11 mouse cellular contexts compared by ENCODE assay signal in the genomic region with DNA sequence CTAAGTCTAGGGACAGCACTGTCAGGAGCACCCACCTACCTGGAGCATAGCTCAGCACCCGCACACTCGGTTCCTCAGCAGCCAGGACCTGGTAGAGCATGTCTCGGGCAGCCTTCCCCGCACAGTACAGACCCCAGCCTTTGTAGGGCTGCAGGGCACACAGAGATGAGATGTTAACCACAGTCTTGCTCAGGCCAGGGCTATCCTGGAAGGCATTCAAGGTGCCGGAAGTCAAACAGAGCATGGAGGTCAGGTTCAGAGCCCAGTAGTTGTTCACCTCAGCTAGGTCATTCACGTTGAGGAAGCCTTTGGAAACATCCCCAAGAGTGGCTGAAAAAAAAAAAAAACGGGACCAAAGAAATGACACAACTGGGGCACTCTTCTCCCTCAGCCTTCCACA. TPM values are rescaled to one million over a fixed set of nuclear protein-coding genes. Genes with fewer than 3 reads are reported as not detected.
DNase-seq lines count a peak whose midpoint lies in the region; ATAC-seq and TF ChIP-seq lines count a peak whose summit lies in the region.
"Not testable (repeated sequence)": the region's sequence is repeated elsewhere in the genome, so short reads cannot be mapped to it uniquely, and the experiment has no call there.
"Had no signal": no experiment of that assay in that cellular context is flagged by ENCODE, and none has a peak within 500 bp of the region (broad histone marks: within the 10 kb centered on the region; RNA-seq: fewer than 3 reads in every experiment).

No protein-coding gene starts in this region.

- intact Hi-C loops in gastrocnemius, adult 2 months (cut with DNase I) = not testable (repeated sequence)

- TF ChIP-seq POLR2A in olfactory bulb, adult 2 months (IDR thresholded peaks at IDR 0.05; ENCODE audit: insufficient read depth, low read depth, low read length) = not testable (repeated sequence)

- not testable (repeated sequence) for H3K27ac ChIP-seq in ES-E14 (ENCODE audit: insufficient read depth, low read depth, low read length, poor library complexity, severe bottlenecking); hindbrain, embryonic 12.5 days; liver, embryonic 13.5 days; midbrain, embryonic 11.5 days (ENCODE audit: low read depth, low read length); olfactory bulb, adult 2 months (ENCODE audit: insufficient read depth, low read depth, low read length)
- peak overlapping the region; percentile 96; the same call in 1 of the 2 replicates for H3K27ac ChIP-seq in embryonic facial prominence, embryonic 13.5 days
- peak overlapping the region; percentile 96 for H3K27ac ChIP-seq in gastrocnemius, adult 2 months
- peak overlapping the region; percentile 89; the same call in 1 of the 2 replicates for H3K27ac ChIP-seq in kidney, embryonic 16.5 days (ENCODE audit: low read length)

- H3K27me3 ChIP-seq in embryonic facial prominence, embryonic 13.5 days; hindbrain, embryonic 12.5 days; kidney, embryonic 16.5 days (ENCODE audit: insufficient read depth, low read length); liver, embryonic 13.5 days; midbrain, embryonic 11.5 days (ENCODE audit: control insufficient read depth, insufficient read depth, low read length): not testable (repeated sequence)

- peak overlapping the region; percentile 60 for H3K4me2 ChIP-seq in embryonic facial prominence, embryonic 13.5 days
- H3K4me2 ChIP-seq in hindbrain, embryonic 12.5 days (replicated peaks) = peak overlapping the region; percentile 64
- H3K4me2 ChIP-seq in kidney, embryonic 16.5 days (replicated peaks; ENCODE audit: low read depth, low read length) = peak overlapping the region; percentile 57
- H3K4me2 ChIP-seq in liver, embryonic 13.5 days = peak overlapping the region; percentile 81
- peak overlapping the region; percentile 54 for H3K4me2 ChIP-seq in midbrain, embryonic 11.5 days

- not testable (repeated sequence) for H3K36me3 ChIP-seq in ES-E14 (ENCODE audit: control insufficient read depth, insufficient read depth, low read length, poor library complexity, severe bottlenecking); hindbrain, embryonic 12.5 days; midbrain, embryonic 11.5 days (ENCODE audit: control insufficient read depth, insufficient read depth, low read length)
- peaks cover 17% of the 10 kb centered on the region for H3K36me3 ChIP-seq in embryonic facial prominence, embryonic 13.5 days
- peaks cover 12% of the 10 kb centered on the region; the same call in 1 of the 2 replicates for H3K36me3 ChIP-seq in kidney, embryonic 16.5 days (ENCODE audit: insufficient read depth, low read length)
- peaks cover 15% of the 10 kb centered on the region; the same call in 1 of the 2 replicates for H3K36me3 ChIP-seq in liver, embryonic 13.5 days

- H3K9me3 ChIP-seq in ES-E14 (ENCODE audit: control insufficient read depth, insufficient read depth, low read depth, low read length); embryonic facial prominence, embryonic 13.5 days; hindbrain, embryonic 12.5 days (replicated peaks); kidney, embryonic 16.5 days (ENCODE audit: low read length); liver, embryonic 13.5 days (replicated peaks); midbrain, embryonic 11.5 days (ENCODE audit: control insufficient read depth, low read length): not testable (repeated sequence)

- in situ Hi-C loops in ES-E14 (cut with MboI; ENCODE audit: low sequenced_read_pairs in 2 of 2, unreplicated experiment in 2 of 2) = loop anchor here in 1 of 2 experiments (25.0 kb wide), 1 partner anchor 99 kb away; no protein-coding TSS in a partner anchor

- WGBS in embryonic facial prominence, embryonic 13.5 days = 52% methylated on average over 7 of the region's 7 CpGs
- 66% methylated on average over 7 of the region's 7 CpGs for WGBS in hindbrain, embryonic 12.5 days
- WGBS in kidney, embryonic 16.5 days = 58% methylated on average over 7 of the region's 7 CpGs
- 61% methylated on average over 7 of the region's 7 CpGs for WGBS in liver, embryonic 13.5 days (ENCODE audit: insufficient replicate concordance)
- 65% methylated on average over 7 of the region's 7 CpGs for WGBS in midbrain, embryonic 11.5 days
- 65% methylated on average over 7 of the region's 7 CpGs for WGBS in olfactory bulb, adult 2 months

- not testable (repeated sequence) for TF ChIP-seq CTCF in gastrocnemius, adult 2 months (IDR thresholded peaks at IDR 0.05); olfactory bulb, adult 2 months (IDR thresholded peaks at IDR 0.05; ENCODE audit: insufficient read depth, low read depth, low read length)

- H3K4me1 ChIP-seq in ES-E14 (ENCODE audit: control insufficient read depth in 2 of 2, insufficient read depth in 2 of 2, low read length in 2 of 2, poor library complexity in 1 of 2); embryonic facial prominence, embryonic 13.5 days; hindbrain, embryonic 12.5 days; kidney, embryonic 16.5 days (ENCODE audit: insufficient read depth, low read length); liver, embryonic 13.5 days (replicated peaks); midbrain, embryonic 11.5 days (ENCODE audit: control insufficient read depth, insufficient read depth, low read length); olfactory bulb, adult 2 months (ENCODE audit: control insufficient read depth, insufficient read depth, low read length): not testable (repeated sequence)

- peak overlapping the region; percentile 84 to 95 for H3K4me3 ChIP-seq in ES-E14 (ENCODE audit: insufficient read depth in 1 of 2, low read depth in 1 of 2, low read length in 2 of 2, poor library complexity in 1 of 2, severe bottlenecking in 1 of 2)
- peak overlapping the region; percentile 80 for H3K4me3 ChIP-seq in embryonic facial prominence, embryonic 13.5 days
- H3K4me3 ChIP-seq in gastrocnemius, adult 2 months = peak overlapping the region; percentile 90
- H3K4me3 ChIP-seq in hindbrain, embryonic 12.5 days = peak overlapping the region; percentile 73
- peak overlapping the region; percentile 87 for H3K4me3 ChIP-seq in kidney, embryonic 16.5 days (ENCODE audit: low read length)
- H3K4me3 ChIP-seq in liver, embryonic 13.5 days (replicated peaks) = peak overlapping the region; percentile 78
- H3K4me3 ChIP-seq in midbrain, embryonic 11.5 days (ENCODE audit: low read depth, low read length) = peak overlapping the region; percentile 66
- H3K4me3 ChIP-seq in olfactory bulb, adult 2 months (ENCODE audit: insufficient read depth, low read depth, low read length) = peak overlapping the region; percentile 67; the same call in 1 of the 2 replicates

- not testable (repeated sequence) for DNase-seq in ES-E14 (ENCODE audit: low read depth, low spot score); gastrocnemius, adult 2 months; liver, embryonic 13.5 days; midbrain, embryonic 11.5 days (ENCODE audit: low spot score, missing footprints)

- not testable (repeated sequence) for H3K9ac ChIP-seq in ES-E14 (ENCODE audit: insufficient read depth, low read depth, low read length, poor library complexity, severe bottlenecking); hindbrain, embryonic 12.5 days
- H3K9ac ChIP-seq in embryonic facial prominence, embryonic 13.5 days = peak overlapping the region; percentile 88
- peak overlapping the region; percentile 93 for H3K9ac ChIP-seq in kidney, embryonic 16.5 days (replicated peaks; ENCODE audit: low read length)
- peak overlapping the region; percentile 82 for H3K9ac ChIP-seq in liver, embryonic 13.5 days
- peak overlapping the region; percentile 73 for H3K9ac ChIP-seq in midbrain, embryonic 11.5 days (ENCODE audit: low read length)

- not testable (repeated sequence) for ATAC-seq in embryonic facial prominence, embryonic 13.5 days (ENCODE audit: insufficient number of reproducible peaks, insufficient read depth, low FRiP score, low TSS enrichment, low read depth); hindbrain, embryonic 12.5 days (ENCODE audit: low FRiP score); liver, embryonic 13.5 days (ENCODE audit: low read depth); midbrain, embryonic 11.5 days (ENCODE audit: low FRiP score)
- ATAC-seq in kidney, embryonic 16.5 days (ENCODE audit: low FRiP score, low TSS enrichment) = peak; percentile 18; the same call in 1 of the 2 replicates

RNA-seq across cellular contexts. Expression of gene Spr, which starts 0.8 kb away (rescaled TPM):
- total RNA-seq in ES-E14 (2012; rRNA removed) = 75.3 and 83.0 TPM in 2 replicates
- polyA plus RNA-seq in embryonic facial prominence, embryonic 13.5 days (2015; fragmentation: Nextera tagmentation; extraction: Ambion mirVana) = 42.0 and 50.4 TPM in 2 replicates
- 10 to 100 TPM; 40.7 to 57.9 TPM for total RNA-seq in gastrocnemius, adult 2 months (2021)
- 23.3 and 31.2 TPM in 2 replicates for polyA plus RNA-seq in hindbrain, embryonic 12.5 days (2016; fragmentation: Nextera tagmentation; extraction: Ambion mirVana)
- 75.8 and 81.1 TPM in 2 replicates for polyA plus RNA-seq in kidney, embryonic 16.5 days (2015; fragmentation: Nextera tagmentation; extraction: Ambion mirVana)
- polyA plus RNA-seq in liver, embryonic 13.5 days (2015; fragmentation: Nextera tagmentation; extraction: Ambion mirVana) = 29.5 and 30.7 TPM in 2 replicates
- 41.1 and 45.5 TPM in 2 replicates for polyA plus RNA-seq in midbrain, embryonic 11.5 days (2014; fragmentation: Nextera tagmentation; extraction: Ambion mirVana)
- not detected in 2 replicates for polyA plus RNA-seq in olfactory bulb, adult 2 months (2012; ENCODE audit: insufficient read depth, insufficient read length, low replicate concordance, missing spikeins)

RNA-seq across cellular contexts. Expression of gene Emx1, which starts 50.5 kb away (rescaled TPM):
- total RNA-seq in ES-E14 (2012; rRNA removed) = 0.37 TPM in 1 of 2 replicates, not detected in the other
- 0.35 and 0.47 TPM in 2 replicates for polyA plus RNA-seq in embryonic facial prominence, embryonic 13.5 days (2015; fragmentation: Nextera tagmentation; extraction: Ambion mirVana)
- not detected for total RNA-seq in gastrocnemius, adult 2 months (2021)
- 0.27 TPM in 1 of 2 replicates, not detected in the other for polyA plus RNA-seq in hindbrain, embryonic 12.5 days (2016; fragmentation: Nextera tagmentation; extraction: Ambion mirVana)
- 17.9 and 19.7 TPM in 2 replicates for polyA plus RNA-seq in kidney, embryonic 16.5 days (2015; fragmentation: Nextera tagmentation; extraction: Ambion mirVana)
- 0.08 TPM in 1 of 2 replicates, not detected in the other for polyA plus RNA-seq in liver, embryonic 13.5 days (2015; fragmentation: Nextera tagmentation; extraction: Ambion mirVana)
- 2.7 and 3.6 TPM in 2 replicates for polyA plus RNA-seq in midbrain, embryonic 11.5 days (2014; fragmentation: Nextera tagmentation; extraction: Ambion mirVana)
- polyA plus RNA-seq in olfactory bulb, adult 2 months (2012; ENCODE audit: insufficient read depth, insufficient read length, low replicate concordance, missing spikeins) = not detected in 2 replicates
- total RNA-seq: adrenal gland, postnatal 25 days; gastrocnemius, adult 8-10 months; heart, postnatal 25 days had no signal

Comparison
In these comparisons a context has a peak if more than half of its experiments do, and no peak if none do; other contexts are left out.
1. RNA of gene Spr, which starts 0.8 kb away (polyA plus RNA-seq): 75.8 to 81.1 TPM in kidney, embryonic 16.5 days, 42.0 to 50.4 TPM in embryonic facial prominence, embryonic 13.5 days, 41.1 to 45.5 TPM in midbrain, embryonic 11.5 days, 23.3 to 31.2 TPM in hindbrain, embryonic 12.5 days and 29.5 to 30.7 TPM in liver, embryonic 13.5 days; not detected in olfactory bulb, adult 2 months; every median in the first group is over 10 times any median in the second.
2. Peak in every context shown above with its lines, with median percentiles within 50 percentile points of each other: H3K4me3 ChIP-seq and H3K4me2 ChIP-seq.